Mouse (Mus musculus) bone marrow, adult 2 months (tissue): ENCODE measurements at regions not wholly inside any gene's neighbourhood (a gene's known extent, or its start where the extent isn't known, plus 50 kb on each side); places are given as distances from the start of the nearest gene placed in this dataset.

Experiments used
- CTCF ChIP-seq: fragments of 200-500 bp; IDR thresholded peaks from 2 replicates; pipeline ENCODE4 v1.5.1; 2011; ENCODE audit warnings: low read length, control low read depth; ENCODE audit not compliant: control insufficient read depth, insufficient read depth
- POLR2A ChIP-seq: fragments of 200-500 bp; IDR thresholded peaks from 2 replicates; pipeline ENCODE4 v1.6.1; 2011; ENCODE audit warnings: low read depth, mild to moderate bottlenecking, control low read depth, low read length, borderline replicate concordance; ENCODE audit not compliant: control insufficient read depth

GRCm38 (mm10) chr5:112001742-112002701, 250.3 kb downstream of the Cryba4 start:
- no peak for TF ChIP-seq CTCF
- TF ChIP-seq POLR2A = no peak
